Mouse (Mus musculus) spleen, adult 2 months (tissue): Measurements from ENCODE around the gene Irgm1. TPM values are rescaled to one million over a fixed set of nuclear protein-coding genes. Genes with fewer than 3 reads are reported as not detected.
A peak's percentile ranks its signal among the peaks of the same experiment; 100 is the strongest.
"Not testable (repeated sequence)": the region's sequence is repeated elsewhere in the genome, so short reads cannot be mapped to it uniquely, and the experiment has no call there.

Source experiments
- DNase-seq, 2 experiments: peaks; one replicate each; pipeline versions ENCODE4 v3.0.0 to v3.0.0-alpha.2; 2012 to 2021; ENCODE audit warnings: low spot score in 2 of 2, low read depth in 1 of 2
- H3K27ac ChIP-seq: fragments of 200-500 bp; 2 replicates; pipeline ENCODE4 v1.5.1; 2012; ENCODE audit warnings: low read length, inconsistent platforms; ENCODE audit not compliant: insufficient read depth
- H3K27me3 ChIP-seq: fragments of 200-500 bp; 2 replicates; pipeline ENCODE4 v1.6.1; 2012; ENCODE audit warnings: mild to moderate bottlenecking, moderate library complexity, low read length, inconsistent platforms; ENCODE audit not compliant: control insufficient read depth, insufficient read depth
- H3K36me3 ChIP-seq: fragments of 200-500 bp; 2 replicates; pipeline ENCODE4 v1.6.1; 2012; ENCODE audit warnings: mild to moderate bottlenecking, low read length, inconsistent platforms; ENCODE audit not compliant: control insufficient read depth, insufficient read depth
- H3K4me1 ChIP-seq: fragments of 200-500 bp; 2 replicates; pipeline ENCODE4 v1.6.1; 2011; ENCODE audit warnings: inconsistent platforms; ENCODE audit not compliant: control insufficient read depth, insufficient read depth, insufficient read length
- H3K4me3 ChIP-seq: fragments of 200-500 bp; 2 replicates; pipeline ENCODE4 v1.5.1; 2011; ENCODE audit warnings: mild to moderate bottlenecking, inconsistent platforms; ENCODE audit not compliant: insufficient read depth, insufficient read length; ENCODE audit errors: extremely low read depth
- CTCF ChIP-seq: fragments of 200-500 bp; IDR thresholded peaks from 2 replicates; pipeline ENCODE4 v1.5.1; 2011; ENCODE audit warnings: mild to moderate bottlenecking, inconsistent platforms; ENCODE audit not compliant: insufficient read depth, insufficient read length, insufficient replicate concordance; ENCODE audit errors: extremely low read depth
- POLR2A ChIP-seq: fragments of 200-500 bp; IDR thresholded peaks from 2 replicates; pipeline ENCODE4 v1.6.1; 2011; ENCODE audit warnings: low read depth, low read length, inconsistent platforms
- WGBS: fragments of 180-500 bp; shearing (Covaris S2); methylation state at CpG from one replicate; pipeline ENCODE4 v1.1.7; 2018; 5-methylcytosine and 5-hydroxymethylcytosine counted together
- polyA plus RNA-seq: library from polyadenylated mRNA; depleted of rRNA; stranded (reverse); fragments of >200 nt; gene quantifications from 2 replicates; pipeline ENCODE4 v1.2.3, GENCODE M21; 2012; rRNA removed

Gene Irgm1
- 10.6 and 13.0 TPM in 2 replicates for polyA plus RNA-seq

- H3K27ac ChIP-seq, result peak within 1 kb of the TSS; percentile 97
- no peaks in the 10 kb centered on the region for H3K27me3 ChIP-seq
- peaks cover 11% of the 10 kb centered on the region for H3K36me3 ChIP-seq
- under 1% methylated on average over 19 of the region's 19 CpGs for WGBS
- peak; percentile 68 to 76 for DNase-seq
- no peak for TF ChIP-seq CTCF
- TF ChIP-seq POLR2A, result peak; percentile 8; the same call in 1 of the 2 replicates
- peak within 1 kb of the TSS; percentile 63 for H3K4me3 ChIP-seq
- H3K4me1 ChIP-seq, result peaks cover 7% of the 10 kb centered on the region; the same call in 1 of the 2 replicates
These were observed at the start of gene Irgm1 for GRCm38 (mm10) chr11:48871201-48871772. Gene Irgm1 (minus strand): TSS chr11:48871683.

- TF ChIP-seq POLR2A (no peak), CTCF (no peak)
- no peak for DNase-seq
- Histone ChIP-seq H3K4me3 (no peak overlapping the region), H3K4me1 (peaks cover under 1% of the 10 kb centered on the region; the same call in 1 of the 2 replicates), H3K27ac (no peak overlapping the region), H3K27me3 (no peaks in the 10 kb centered on the region), H3K36me3 (no peaks in the 10 kb centered on the region)
- 84% methylated on average over 3 of the region's 3 CpGs for WGBS
These were observed 46.9 kb upstream of the Irgm1 start for GRCm38 (mm10) chr11:48918380-48918779.

- TF ChIP-seq POLR2A (no peak), CTCF (no peak)
- Histone ChIP-seq H3K36me3 (no peaks in the 10 kb centered on the region), H3K27me3 (no peaks in the 10 kb centered on the region), H3K27ac (no peak overlapping the region), H3K4me1 (peaks cover 2% of the 10 kb centered on the region), H3K4me3 (no peak overlapping the region)
- no peak for DNase-seq
- 53% methylated on average over 1 of the region's 1 CpGs for WGBS
These were observed 42.1 kb upstream of the Irgm1 start for GRCm38 (mm10) chr11:48913611-48914010.

- Histone ChIP-seq H3K27me3 (no peaks in the 10 kb centered on the region), H3K27ac (no peak overlapping the region), H3K4me1 (peaks cover 2% of the 10 kb centered on the region), H3K36me3 (no peaks in the 10 kb centered on the region), H3K4me3 (no peak overlapping the region)
- no peak for DNase-seq
- TF ChIP-seq CTCF, result no peak
- no peak for TF ChIP-seq POLR2A
- WGBS, result 29% methylated on average over 1 of the region's 1 CpGs
These were observed 37.0 kb upstream of the Irgm1 start for GRCm38 (mm10) chr11:48908459-48908858.

- WGBS, result 26% methylated on average over 2 of the region's 2 CpGs
- H3K27ac ChIP-seq, result peak within 1 kb of the TSS; percentile 81
- peak; percentile 21 to 34 for DNase-seq
- TF ChIP-seq CTCF (no peak), POLR2A (no peak; the same call in 1 of the 2 replicates)
- no peaks in the 10 kb centered on the region for H3K27me3 ChIP-seq
- H3K4me3 ChIP-seq, result no peak within 1 kb of the TSS; the same call in 1 of the 2 replicates
- peaks cover 18% of the 10 kb centered on the region for H3K4me1 ChIP-seq
- H3K36me3 ChIP-seq, result no peaks in the 10 kb centered on the region
These were observed 30.5 kb upstream of the Irgm1 start, which contains the start of gene Gm5431 for GRCm38 (mm10) chr11:48902021-48902420. Gene Gm5431 (minus strand): TSS chr11:48902214.

- H3K36me3 ChIP-seq, H3K27me3 ChIP-seq, H3K4me3 ChIP-seq: not testable (repeated sequence)
- 38% methylated on average over 1 of the region's 1 CpGs for WGBS
- H3K4me1 ChIP-seq, result peaks cover 18% of the 10 kb centered on the region
- peak overlapping the region; percentile 81 for H3K27ac ChIP-seq
- peak; percentile 33 to 35 for DNase-seq
These were observed 30.1 kb upstream of the Irgm1 start for GRCm38 (mm10) chr11:48901567-48901930.

GRCm38 (mm10) chr11:48900654-48901566, 29.4 kb upstream of the Irgm1 start:
- Histone ChIP-seq H3K4me3 (peak overlapping the region; percentile 36; the same call in 1 of the 2 replicates), H3K4me1 (peaks cover 18% of the 10 kb centered on the region), H3K27ac (peak overlapping the region; percentile 81)
- DNase-seq, result peak; percentile 29 to 42
- H3K27me3 ChIP-seq, H3K36me3 ChIP-seq: not testable (repeated sequence)
- 35% methylated on average over 6 of the region's 6 CpGs for WGBS
